Mouse (Mus musculus) adrenal gland, postnatal 14 days (tissue): ENCODE measurements at regions not wholly inside any gene's neighbourhood (a gene's known extent, or its start where the extent isn't known, plus 50 kb on each side); places are given as distances from the start of the nearest gene placed in this dataset.

ENCODE experiments used
- DNase-seq: peaks from one replicate; pipeline ENCODE4 v3.0.0; 2021; ENCODE audit warnings: mixed read lengths

DNA sequence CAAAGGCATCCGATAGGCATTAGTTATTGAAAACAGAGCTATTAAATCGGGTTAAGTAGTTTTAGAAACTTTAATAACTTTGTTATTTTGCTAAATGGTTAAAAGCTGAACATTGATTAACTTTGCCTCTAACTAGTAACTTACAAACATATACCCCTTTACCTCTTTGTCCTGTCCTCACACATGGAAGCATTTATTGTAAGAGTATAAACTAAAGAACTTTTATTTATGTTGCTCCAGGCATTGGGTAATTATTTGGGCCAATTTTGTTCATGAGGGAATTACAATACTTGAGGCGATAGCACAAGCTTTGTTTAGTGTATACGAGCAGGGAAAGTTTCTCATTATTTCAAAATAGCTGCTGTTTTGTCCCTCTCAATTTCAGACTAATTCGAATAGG, 328.4 kb upstream of the Gm9008 start:
- DNase-seq = no peak

DNA sequence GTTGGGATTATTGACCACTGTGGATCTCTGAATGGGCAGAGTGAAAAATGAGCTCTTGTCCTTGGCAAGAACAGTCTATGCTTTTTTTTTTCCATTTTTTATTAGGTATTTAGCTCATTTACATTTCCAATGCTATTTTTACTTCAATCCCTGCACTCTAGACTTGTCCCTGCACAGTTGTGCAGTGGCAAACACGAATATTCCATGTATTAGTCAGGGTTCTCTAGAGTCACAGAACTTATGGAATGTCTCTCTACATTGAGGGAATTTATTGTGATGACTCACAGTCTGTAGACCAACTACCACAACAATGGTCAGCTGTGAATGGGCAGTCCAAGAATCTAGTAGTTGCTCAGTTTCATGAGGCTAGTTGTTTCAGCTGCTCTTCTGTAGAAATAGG, 305.4 kb upstream of the Gm9008 start:
- no peak for DNase-seq

DNA sequence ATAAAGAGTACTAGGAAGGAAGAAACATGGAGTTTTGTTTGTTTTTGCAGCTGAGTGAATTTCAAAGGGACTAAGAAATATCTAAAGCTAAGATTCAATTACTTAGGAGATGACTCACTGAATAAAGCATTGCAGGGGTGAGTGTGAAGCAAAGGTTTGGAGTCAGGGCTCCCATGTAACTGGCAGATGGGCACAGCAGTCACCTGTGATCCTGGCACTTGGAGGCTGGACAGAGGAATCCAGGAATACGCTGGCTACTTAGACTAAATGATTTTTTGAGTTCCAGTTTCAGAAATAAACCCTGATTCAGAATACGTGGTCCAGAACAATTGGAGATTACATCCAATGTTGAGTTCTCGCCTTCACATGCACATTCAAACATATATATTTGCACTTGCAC, 282.6 kb upstream of the Gm9008 start:
- DNase-seq = no peak

- no peak for DNase-seq
Measured at GRCm38 (mm10) chr6:76778201-76778600, 280.6 kb upstream of the Gm9008 start.

DNA sequence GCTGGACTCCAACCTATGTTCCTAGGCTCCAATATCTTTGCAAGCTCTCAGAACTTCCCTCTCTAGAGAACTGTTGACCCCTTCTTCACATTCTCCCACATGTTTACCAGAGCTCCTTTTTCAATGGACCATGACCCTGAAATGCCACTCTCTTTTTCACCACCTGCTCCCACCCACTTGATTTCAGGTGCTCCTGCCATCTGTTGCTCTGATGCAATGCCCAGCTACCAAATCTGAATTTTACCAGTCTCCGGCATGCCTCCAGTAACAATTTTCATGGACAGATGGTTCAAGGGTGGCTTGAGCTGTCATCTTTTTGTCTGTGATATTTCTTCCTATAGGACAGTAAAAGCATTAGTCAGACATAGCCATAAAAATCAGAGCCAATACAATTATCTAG, 279.5 kb upstream of the Gm9008 start:
- DNase-seq = no peak

DNA sequence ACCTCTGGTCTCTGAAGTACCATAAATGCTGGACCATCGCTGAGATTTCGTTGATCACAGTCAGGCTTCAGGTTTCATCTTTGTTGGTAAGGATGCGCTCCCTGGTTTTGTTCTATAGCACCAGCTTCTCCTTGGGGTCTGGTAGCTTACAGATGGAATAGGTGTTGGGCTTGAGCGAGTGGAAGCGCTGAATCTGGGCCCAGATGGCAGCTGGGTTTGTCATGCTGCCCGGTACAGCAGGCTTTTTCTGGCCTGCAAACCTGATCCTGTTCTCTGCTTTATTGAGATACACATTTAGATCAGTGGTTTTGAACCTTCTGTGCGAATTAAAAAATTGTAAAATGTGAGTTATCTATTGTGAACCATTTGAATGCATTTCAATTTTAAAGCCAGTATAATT, 266.3 kb upstream of the Gm9008 start:
- DNase-seq = no peak

DNA sequence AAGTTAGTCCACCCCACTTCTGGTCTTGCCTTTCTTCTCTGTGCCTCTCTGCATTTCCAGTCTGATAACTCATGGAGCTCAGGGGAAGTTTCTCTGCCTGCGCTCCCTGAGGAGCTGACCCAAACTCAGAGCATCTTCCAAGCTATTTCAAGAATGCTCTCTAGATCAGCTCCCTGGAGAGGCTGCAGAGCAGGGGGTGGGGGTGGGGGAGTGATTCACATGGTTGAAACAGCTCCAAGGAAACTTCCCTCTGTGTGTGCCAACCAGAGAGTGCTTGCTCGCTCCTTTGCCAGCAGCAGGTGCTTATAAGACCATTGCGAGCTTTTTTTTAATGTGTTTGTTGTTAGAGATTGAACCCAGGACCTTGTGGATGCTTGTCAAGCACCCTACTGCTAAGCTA, 257.3 kb upstream of the Gm9008 start:
- DNase-seq = peak; percentile 44
